Mouse (Mus musculus) layer of hippocampus, adult 9-10 months (tissue): Measurements from ENCODE around the gene Vasn.
"Not testable (repeated sequence)": the region's sequence is repeated elsewhere in the genome, so short reads cannot be mapped to it uniquely, and the experiment has no call there.

ENCODE experiments used
- DNase-seq: peaks from one replicate; pipeline ENCODE4 v3.0.0; 2022; ENCODE audit warnings: low spot score

Gene Vasn

DNA sequence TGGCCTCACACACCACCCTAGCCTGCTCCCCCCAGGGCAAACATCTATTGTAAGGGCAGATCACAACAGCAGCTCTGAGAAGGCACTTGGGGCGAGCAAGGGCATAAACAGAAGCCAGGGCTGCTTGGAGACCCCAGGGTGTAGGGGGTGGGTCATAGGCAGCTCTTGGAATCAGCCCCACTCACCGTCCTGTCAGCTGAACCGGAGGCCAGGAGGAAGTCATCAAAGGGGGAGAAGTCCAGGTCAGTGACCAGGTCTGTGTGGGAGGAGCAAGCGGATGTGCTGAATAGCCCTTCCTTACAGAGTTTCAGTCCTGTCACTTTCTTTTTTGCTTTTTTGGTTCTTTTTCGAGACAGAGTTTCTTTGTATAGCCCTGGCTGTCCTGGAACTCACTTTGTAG lies 30.6 kb downstream of the Vasn start:
- DNase-seq = no peak

DNA sequence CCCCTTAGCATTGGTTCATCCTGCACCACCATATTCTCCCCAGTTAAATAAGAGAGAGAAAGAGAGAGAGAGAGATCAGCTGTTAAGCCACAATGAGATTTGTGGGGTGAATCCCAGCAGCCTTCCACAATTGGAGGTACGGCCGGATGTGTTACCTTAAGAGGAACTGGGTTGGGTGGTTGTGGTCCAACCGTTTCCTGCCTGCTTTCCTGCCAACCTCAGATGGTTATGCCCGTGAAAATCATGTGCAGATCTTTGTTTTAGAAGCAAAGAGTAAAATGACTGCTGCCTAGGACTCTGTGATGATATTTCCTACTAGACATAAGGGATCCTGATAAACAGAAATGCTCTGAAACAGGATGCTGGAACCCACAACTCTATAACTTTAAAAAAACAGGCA lies 34.4 kb downstream of the Vasn start:
- no peak for DNase-seq

DNA sequence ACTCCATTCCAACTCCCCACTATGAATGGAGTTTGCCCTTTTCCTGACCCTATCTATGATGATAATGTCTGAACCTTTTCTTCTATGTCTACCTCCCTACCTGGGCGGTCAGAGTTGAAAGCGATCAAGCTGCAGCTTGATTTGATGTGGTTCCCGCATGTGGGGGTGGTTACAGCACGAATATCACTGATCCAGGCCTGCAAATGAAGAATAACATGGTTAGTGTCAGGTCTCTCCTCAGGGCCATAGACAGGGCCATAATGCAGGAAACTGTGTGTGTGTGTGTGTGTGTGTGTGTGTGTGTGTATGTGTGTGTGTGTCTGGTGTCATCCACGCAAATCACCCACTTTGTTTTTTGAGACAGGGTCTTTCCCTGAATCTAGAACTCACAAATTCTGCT lies 37.1 kb downstream of the Vasn start:
- DNase-seq = no peak

DNA sequence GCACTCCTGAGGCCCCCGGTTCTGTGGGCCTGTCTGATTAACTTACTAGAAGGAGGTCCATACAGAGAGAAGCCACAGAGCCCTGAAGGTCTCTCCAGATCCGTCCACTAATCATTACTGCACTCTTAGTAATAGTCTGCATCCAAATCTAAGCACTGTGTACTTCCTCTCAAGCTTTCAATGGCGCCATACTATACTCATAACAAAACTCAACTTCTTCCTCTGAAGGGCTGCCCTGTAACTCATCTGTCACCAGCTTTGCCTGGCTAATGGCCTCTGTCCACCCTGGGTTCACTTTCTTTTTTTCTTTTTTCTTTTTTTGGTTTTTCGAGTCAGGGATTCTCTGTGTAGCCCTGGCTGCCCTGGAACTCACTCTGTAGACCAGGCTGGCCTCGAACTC lies 38.3 kb downstream of the Vasn start:
- DNase-seq = no peak

DNA sequence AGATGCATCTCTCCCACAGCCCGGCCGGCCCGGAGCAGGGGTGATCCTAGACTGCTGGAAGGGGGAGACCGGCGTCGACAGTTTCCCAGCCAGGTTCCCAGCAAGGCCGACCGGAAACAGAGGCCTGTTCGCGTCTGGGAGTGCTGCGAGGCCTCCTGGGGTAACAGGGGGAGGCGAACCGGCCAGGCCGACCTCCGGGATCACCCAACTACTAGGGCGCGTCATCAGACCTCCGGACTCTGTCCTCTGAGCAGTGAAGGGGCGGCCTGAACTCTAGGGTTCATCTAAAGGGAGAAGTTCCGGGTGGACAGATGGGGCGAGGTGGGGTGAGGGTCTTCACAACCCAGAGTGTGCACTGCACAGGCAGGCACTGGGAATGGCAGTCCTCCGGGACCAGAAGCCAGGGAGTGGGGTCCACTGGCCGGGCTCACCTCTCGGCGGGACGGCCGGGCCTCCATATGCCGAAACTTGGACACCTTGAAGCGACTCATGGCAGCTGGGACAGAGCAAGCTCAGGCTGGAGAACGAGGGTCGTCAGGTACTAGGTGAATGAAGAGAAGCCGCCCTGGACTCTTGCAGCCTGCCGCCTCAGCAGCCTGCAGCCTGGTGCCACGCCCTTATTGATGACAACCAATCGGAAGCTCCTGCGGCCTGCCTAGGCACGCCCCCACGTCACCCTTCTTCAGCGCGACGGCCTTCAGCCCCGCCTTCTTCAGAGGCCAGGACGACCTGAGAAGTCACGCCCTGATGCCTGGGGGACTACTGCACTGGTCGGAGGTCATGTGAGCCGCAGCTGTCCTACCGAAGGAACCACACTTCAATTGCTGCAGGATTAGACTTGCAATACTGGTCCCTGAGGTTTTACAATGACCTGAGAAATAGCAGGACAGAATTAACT lies 39.6 kb downstream of the Vasn start, which contains the start of gene Coro7:
Gene Coro7 (minus strand): TSS at position 657 of the 898 bp plus-strand sequence.
- peak; percentile 76 for DNase-seq

DNA sequence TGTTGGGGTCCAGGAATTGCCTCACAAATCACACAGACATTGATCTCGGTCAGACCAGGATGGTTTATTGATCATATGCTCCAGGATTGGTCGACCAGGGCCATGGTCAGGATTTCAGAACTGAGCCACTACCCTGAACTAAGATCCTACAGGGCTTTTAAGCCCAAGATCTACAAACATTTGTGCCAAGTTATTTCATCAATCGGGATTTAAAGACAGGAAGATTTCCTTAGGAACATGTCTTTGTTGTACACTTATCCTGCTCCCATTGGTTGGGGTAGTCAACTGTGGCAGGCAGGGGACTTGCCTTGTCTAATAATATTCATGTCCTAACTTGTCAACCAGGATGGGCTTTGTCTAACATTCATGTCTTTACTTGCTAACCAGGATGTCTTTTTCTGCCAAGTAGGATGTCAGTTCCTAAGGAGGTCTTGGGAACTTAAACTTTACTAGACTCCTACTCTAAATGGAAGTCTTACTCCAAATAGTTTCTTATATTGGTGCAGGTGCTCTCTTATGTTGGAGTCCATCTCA lies 41.2 kb downstream of the Vasn start:
- not testable (repeated sequence) for DNase-seq

DNA sequence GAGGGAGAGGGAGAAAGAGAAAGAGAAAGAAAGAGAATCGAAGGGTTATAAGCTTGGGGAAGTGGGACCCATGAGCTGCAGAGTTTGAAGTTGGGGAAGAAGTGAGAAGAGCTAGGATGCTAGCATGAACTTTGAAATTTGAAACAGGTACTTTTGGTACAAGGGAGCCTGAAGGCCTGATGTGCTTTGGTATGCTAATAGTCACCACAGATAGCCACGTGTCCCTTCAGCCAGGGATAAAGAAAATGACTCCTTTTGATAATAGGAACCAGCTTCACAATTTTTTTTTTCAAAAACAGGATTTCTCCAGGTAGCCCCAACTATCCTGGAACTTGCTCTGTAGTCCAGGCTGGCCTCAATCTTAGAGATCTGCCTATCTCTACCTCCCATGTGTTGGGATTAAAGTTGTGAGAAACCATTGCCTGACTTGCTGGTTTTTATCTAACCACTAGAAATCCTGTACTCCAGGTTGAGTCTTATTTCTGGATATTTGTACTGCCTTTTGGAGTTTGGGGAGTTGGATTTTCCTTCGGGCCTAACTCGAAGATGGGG lies 43.0 kb downstream of the Vasn start:
- DNase-seq = no peak

DNA sequence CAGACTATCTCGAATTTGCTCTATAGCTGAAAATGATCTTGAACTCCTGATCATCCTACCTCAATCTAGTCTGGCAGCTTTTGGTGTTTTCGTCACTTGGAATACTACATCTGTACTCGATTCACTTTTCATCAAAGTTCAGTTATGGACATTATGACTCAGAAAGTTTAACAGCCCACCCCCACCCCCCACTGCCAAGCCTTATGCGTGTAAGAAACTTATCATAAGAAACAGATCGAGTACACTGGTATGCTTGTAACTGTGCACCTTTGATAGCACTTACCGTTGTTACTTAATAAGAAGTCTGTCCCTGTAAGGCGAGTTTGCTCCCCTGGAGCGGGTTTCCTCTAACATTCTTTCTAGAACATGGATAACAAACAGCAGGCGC lies 43.4 kb downstream of the Vasn start:
- no peak for DNase-seq

DNA sequence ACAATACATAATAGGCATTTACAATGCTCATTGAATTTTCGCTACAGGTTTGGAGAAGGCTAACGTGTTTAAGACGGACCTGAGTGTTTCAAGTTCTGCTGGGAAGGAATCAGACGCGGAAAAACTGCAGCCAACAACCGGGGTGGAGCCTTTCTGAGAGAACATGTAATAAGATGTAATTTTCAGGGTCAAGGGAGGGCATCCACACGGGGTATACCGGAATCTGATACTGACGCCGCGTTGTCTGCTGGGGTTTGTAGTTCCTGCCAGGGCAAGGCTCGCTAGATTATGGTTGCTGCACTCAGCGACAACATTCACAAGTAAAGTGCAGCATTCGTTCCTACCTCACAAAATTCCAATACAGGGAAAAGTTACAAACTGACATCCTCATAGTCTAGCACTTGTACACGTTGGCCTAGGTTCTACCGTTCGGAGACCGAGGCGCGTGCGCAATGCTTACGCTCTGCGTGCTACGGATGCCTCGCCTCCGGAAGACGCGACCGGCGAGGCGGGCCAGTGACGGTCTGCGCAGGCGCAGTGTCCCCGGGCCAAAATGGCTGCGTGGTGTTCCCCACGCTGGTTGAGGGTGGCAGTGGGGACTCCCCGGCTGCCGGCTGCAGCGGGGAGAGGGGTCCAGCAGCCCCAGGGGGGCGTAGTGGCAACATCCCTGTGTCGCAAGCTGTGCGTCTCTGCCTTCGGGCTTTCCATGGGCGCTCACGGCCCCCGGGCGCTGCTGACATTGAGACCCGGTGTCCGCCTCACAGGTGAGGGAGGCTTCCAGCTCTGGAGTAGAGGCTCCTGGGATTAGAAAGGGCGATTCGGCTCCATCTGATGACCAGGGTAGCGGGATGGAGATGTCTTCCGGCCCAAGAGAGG lies 44.1 kb downstream of the Vasn start:
- peak; percentile 89 for DNase-seq

DNA sequence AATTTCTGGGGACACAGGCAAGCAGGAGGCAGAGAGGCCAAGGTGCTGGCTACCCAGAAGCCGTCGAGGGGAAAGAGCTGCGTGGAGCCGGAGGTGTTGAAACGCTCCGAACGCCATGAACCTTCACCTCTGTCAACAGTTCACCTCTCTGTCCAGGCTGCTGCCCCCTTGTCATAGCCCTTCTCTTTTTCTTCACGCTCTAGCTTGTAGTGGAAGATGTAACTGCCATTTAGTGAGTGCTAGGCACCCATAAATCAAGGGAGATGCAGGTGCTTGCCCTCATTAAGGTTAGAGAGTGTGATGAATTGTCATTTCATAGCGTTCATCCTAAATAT lies 44.7 kb downstream of the Vasn start:
- DNase-seq = no peak

DNA sequence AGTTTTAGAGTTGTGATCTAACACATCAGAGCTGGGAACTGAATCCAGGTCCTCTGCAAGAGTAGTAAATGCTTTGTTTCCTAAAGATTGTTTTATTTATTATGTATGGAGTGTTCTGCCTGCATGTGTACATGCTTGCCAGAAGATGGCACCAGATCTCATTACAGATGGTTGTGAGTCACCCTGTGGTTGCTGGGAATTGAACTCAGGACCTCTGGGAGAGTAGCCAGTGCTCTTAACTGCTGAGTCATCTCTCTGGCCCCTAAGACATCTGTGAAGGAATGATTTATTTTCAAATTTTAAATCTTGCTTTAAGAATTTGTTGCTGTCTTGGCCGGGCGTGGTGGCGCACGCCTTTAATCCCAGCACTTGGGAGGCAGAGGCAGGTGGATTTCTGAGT lies 49.6 kb downstream of the Vasn start:
- DNase-seq = not testable (repeated sequence)
